Mouse (Mus musculus) sigmoid colon, adult 10 weeks (tissue): ENCODE data around the gene Gm2016. TPM values are rescaled to one million over a fixed set of nuclear protein-coding genes. Genes with fewer than 3 reads are reported as not detected.

Source experiments
- polyA plus RNA-seq: library from polyadenylated mRNA; stranded (reverse); fragments of 350-450 nt; fragmentation: Illumina TruSeq; extraction: RNeasy Lipid Tissue Mini Kit (QIAGEN cat#74804); gene quantifications from one replicate; pipeline ENCODE4 v1.2.3, GENCODE M21; 2014; ENCODE audit warnings: low read depth, low replicate concordance

Gene Gm2016
- not detected for polyA plus RNA-seq

DNA sequence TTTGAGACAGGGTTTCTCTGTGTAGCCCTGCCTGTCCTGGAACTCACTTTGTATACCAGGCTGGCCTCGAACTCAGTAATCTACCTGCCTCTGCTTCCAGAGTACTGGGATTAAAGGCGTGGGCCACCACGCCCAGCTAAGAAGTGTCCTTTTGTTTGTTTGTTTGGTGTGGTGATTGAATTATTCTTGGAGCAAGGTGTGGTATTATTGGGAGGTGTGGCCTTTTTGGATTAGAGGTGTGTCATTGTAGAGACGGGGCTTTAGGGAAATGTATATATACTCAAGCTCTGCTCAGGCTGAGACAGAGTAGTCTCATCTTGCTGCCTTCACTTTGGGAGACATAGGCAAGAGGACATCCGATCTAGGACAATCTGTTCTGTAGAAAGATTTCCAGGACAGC lies at the start of gene Gm2016:
Gene Gm2016 (plus strand): TSS at position 301 of the 400 bp plus-strand sequence.

DNA sequence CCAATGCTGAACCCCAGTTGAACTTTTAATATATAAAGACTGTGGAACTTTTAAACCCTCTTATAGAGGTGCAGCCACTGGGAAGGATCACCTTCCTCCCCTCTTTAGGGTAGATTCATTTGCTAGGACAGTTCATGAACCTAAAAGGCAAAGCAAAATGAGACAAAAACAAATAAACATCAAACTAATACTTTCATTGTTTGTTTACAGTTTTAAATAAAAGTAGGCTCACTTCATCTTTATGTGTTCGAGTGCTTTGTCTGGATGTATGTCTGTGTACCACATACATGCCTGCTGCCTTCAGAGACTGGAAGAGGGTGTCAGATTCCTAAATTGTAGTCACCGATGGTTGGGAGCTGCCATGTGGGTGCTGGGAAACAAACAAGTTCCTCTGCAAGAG lies 31.6 kb upstream of the Gm2016 start, which contains the start of gene Gm2001:
Gene Gm2001 (minus strand): TSS at position 101 of the 400 bp plus-strand sequence.

DNA sequence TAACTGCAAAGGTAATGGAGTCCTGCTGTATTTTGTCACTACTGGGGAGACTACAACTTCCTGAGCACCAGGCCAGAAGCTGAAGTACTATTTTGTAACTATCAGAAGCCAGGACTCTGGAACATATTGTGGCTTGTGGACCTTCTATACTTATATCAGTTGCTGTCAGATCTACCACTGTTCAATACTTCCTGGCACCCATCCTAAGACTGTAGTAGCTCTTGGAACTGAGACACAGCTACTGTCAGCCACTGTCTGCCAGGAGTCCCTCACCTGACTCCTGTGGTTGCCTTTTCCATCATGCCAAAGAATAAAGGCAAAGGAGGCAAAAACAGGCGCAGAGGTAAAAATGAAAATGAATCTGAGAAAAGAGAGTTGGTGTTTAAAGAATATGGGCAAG lies 21.2 kb downstream of the Gm2016 start, which contains the start of gene Gm2022:
Gene Gm2022 (plus strand): TSS at position 301 of the 400 bp plus-strand sequence.

DNA sequence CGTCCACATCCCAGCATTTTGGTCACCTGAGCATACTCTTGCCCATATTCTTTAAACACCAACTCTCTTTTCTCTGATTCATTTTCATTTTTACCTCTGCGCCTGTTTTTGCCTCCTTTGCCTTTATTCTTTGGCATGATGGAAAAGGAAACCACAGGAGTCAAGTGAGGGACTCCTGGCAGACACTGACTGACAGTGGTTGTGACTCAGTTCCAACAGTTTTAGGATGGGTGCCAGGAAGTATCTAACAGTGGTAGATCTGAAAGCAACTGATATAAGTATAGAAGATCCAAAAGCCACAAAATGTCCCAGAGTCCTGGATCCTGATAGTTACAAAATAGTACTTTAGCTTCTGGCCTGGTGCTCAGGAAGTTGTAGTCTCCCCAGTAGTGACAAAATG lies 45.8 kb downstream of the Gm2016 start, which contains the start of gene Gm2035:
Gene Gm2035 (minus strand): TSS at position 137 of the 400 bp plus-strand sequence.

Other genes starting within 250 kb of the Gm2016 start
- gene Gm16381, start 229.5 kb upstream of the Gm2016 start, polyA plus RNA-seq, result not detected
- not detected for gene Gm21319, start 98.3 kb upstream of the Gm2016 start, polyA plus RNA-seq
- not detected for gene Gm21936, start 78.6 kb upstream of the Gm2016 start, polyA plus RNA-seq
- not detected for gene BB287469, start 57.5 kb upstream of the Gm2016 start, polyA plus RNA-seq
- not detected for gene Gm2001, start 31.7 kb upstream of the Gm2016 start, polyA plus RNA-seq
- not detected for gene Gm2022, start 21.3 kb downstream of the Gm2016 start, polyA plus RNA-seq
- not detected for gene Gm2035, start 45.8 kb downstream of the Gm2016 start, polyA plus RNA-seq
- not detected for gene Gm2042, start 80.0 kb downstream of the Gm2016 start, polyA plus RNA-seq
- not detected for gene Gm2075, start 137.8 kb downstream of the Gm2016 start, polyA plus RNA-seq
- gene Gm6803, start 144.7 kb downstream of the Gm2016 start, polyA plus RNA-seq, result not detected
- gene Gm2056, start 152.9 kb downstream of the Gm2016 start, polyA plus RNA-seq, result not detected
- not detected for gene Gm16368, start 209.6 kb downstream of the Gm2016 start, polyA plus RNA-seq